Mouse (Mus musculus) embryonic fibroblast, embryonic 13.5 days (primary cell): ENCODE results near the gene Trappc2l. TPM values are rescaled to one million over a fixed set of nuclear protein-coding genes. Genes with fewer than 3 reads are reported as not detected.

Source experiments
- H3K27ac ChIP-seq: 2 replicates; pipeline ENCODE4 v1.5.1; 2012; ENCODE audit warnings: low read length, control low read depth, inconsistent platforms; ENCODE audit not compliant: insufficient read depth
- H3K4me1 ChIP-seq: 2 replicates; pipeline ENCODE4 v1.6.1; 2011; ENCODE audit warnings: low read length; ENCODE audit not compliant: control insufficient read depth, insufficient read depth
- H3K4me3 ChIP-seq: 2 replicates; pipeline ENCODE4 v1.5.1; 2011; ENCODE audit warnings: mild to moderate bottlenecking, control low read depth, low read length; ENCODE audit not compliant: insufficient read depth
- CTCF ChIP-seq: IDR thresholded peaks from 2 replicates; pipeline ENCODE4 v1.5.1; 2011; ENCODE audit warnings: mild to moderate bottlenecking, control low read depth, low read length, moderate library complexity, borderline replicate concordance; ENCODE audit not compliant: insufficient read depth
- POLR2A ChIP-seq: IDR thresholded peaks from 2 replicates; pipeline ENCODE4 v1.6.1; 2011; ENCODE audit warnings: low read depth, mild to moderate bottlenecking, control low read depth, low read length, moderate library complexity
- polyA plus RNA-seq: library from polyadenylated mRNA; stranded (reverse); fragments of >200 nt; gene quantifications from 2 replicates; pipeline ENCODE4 v1.2.4, GENCODE M21; 2011; ENCODE audit warnings: low read depth; ENCODE audit not compliant: missing spikeins, insufficient read length

The Trappc2l gene
- 44.2 and 45.8 TPM in 2 replicates for polyA plus RNA-seq

DNA sequence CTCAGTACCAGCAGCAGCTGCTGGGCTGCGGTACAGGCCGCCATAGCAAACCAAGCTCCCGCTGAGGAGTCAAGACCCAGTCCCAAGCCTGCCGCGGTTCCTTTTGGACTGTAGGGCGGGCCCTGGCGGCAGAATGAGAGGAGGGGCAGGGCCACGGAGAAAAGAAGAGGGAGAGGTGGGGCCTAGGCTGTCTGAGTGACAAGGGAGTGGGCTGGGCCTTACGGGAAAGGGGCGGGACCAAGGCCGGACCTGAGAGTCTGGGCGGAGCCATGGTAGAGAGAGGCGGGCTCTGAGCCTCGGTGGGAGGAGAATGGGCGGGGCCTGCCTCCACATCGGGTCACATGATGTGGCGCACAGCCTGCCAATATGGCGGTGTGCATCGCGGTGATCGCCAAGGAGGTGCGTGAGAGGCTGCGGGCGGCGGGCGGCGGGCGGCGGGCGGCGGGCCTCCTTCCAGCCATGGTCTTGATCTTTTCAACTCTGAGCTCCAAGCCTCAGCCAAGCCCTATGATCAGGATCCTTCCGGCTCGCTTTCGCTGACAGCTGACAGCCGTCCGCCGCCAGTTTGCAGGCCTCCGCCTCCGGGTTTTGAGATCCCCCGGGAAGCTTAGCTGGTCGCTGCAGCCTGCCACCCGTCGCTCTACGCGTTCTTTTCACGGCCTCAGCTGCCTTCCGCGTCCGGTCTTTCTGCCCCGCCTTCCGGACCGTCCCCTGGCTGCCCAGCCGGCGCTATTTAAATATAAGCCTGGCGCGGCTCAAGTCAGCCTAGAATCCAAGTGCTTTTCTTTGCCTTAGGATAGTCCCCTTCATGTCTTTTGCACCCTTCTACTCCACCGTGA lies at the start of gene Trappc2l, which contains the start of gene Galns:
Gene Trappc2l, plus strand, starts transcription at position 346 of the 839 bp plus-strand sequence.
Gene Galns, minus strand, starts transcription at position 169 of the 839 bp plus-strand sequence.
- peak within 1 kb of the TSS; percentile 36; the same call in 1 of the 2 replicates for H3K27ac ChIP-seq

DNA sequence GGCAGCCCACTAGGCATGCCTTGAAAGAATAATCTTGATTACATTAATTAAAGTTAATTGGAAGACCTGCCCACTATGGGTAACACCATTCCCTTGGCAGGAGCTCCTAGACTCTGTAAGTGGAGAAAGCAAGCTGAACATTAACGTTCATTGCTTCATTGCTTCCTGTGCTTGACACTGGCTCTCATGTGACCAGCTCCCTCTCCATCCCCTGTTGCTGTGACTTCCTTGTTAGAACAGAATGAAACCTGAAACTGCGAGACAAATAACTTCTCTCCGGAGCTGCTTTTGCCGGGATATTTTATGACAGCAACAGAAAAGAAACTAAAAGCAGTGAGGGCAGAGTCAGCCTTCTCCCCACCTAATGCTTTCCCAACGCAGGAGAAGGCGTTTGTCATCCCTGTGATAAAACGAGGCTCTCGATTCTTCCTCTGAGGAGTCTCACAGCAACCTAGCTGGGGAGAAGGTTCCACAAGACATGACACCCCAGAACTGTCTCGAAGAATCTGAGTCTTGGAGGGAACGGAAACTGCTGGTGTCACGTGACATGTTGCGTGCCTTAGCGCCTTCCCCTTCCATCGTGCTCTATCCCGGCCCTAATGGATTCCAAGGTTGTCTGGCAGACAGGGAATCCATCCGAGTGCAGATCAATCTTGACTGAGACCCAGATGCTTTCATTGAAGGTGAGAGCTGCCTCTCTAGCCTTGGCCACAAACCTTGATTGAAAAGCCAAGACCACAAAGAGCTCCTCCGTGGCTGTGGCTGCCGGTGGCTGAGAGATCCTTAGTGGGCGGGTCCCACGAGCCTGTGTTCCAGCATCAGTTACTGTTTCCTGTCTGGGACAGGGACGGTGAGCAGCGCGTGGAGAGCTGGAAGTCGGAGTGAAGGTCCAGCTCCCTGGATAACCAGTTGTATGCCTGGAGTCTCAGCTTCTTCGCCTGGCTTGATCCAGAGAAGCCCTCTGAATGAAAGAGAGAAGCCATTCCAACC lies 46.8 kb upstream of the Trappc2l start:
- TF ChIP-seq POLR2A (no peak), CTCF (no peak)
- Histone ChIP-seq H3K4me1 (peaks cover 6% of the 10 kb centered on the region; the same call in 1 of the 2 replicates), H3K27ac (no peak overlapping the region), H3K4me3 (no peak overlapping the region)

More for the DNA sequence above, at the start of gene Trappc2l, which contains the start of gene Galns:
- TF ChIP-seq CTCF (no peak), POLR2A (peak; percentile 75)
- Histone ChIP-seq H3K4me3 (peak within 1 kb of the TSS; percentile 85), H3K4me1 (peaks cover 3% of the 10 kb centered on the region; the same call in 1 of the 2 replicates)

GRCm38 (mm10) chr8:122566766-122567165 lies 44.7 kb upstream of the Trappc2l start:
- TF ChIP-seq POLR2A = no peak
- no peak for TF ChIP-seq CTCF
- Histone ChIP-seq H3K4me3 (peak overlapping the region; percentile 42), H3K4me1 (peaks cover 6% of the 10 kb centered on the region; the same call in 1 of the 2 replicates), H3K27ac (peak overlapping the region; percentile 97)

DNA sequence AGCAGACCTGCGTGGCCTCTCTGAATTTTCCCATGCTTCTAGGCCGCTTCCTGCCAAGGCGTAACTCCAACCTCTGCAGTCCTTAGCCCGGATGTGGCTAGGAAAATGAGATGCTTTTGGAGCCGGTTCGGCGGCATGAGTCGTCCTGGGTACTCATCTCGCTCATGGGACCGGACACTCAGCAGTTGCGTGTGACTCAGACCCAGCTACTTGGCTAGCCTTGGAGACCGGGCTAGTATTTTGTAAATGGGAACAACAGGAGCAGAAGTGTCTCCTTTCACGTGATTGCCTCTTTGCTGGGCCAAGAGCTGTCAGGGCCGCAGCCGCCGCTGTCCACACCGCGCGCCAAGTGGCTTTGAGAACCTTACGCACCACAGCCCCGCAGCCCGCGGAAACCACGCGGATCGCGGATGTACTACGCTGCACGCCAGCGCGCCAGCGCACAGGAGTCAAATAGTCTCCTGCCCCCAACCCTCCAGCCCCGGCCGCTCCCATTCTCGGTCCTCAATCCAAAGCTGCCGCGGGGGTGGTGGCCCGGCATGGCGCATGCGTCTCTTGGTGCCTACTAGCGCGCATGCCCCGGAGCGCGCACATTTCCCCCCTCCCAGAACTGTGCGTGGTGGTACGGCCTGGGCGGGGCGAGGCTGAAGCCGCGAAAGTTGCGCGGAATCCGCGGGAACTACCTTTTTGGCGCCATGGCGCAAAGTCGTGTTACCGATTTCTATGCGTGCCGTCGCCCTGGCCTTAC lies 43.9 kb upstream of the Trappc2l start, which contains the start of gene Cdt1:
Gene Cdt1, plus strand, starts transcription at position 655 of the 748 bp plus-strand sequence.
- TF ChIP-seq POLR2A (peak; percentile 72), CTCF (no peak)
- Histone ChIP-seq H3K4me3 (peak within 1 kb of the TSS; percentile 72), H3K4me1 (peaks cover 6% of the 10 kb centered on the region; the same call in 1 of the 2 replicates), H3K27ac (peak within 1 kb of the TSS; percentile 97)

GRCm38 (mm10) chr8:122568109-122568504 lies 43.3 kb upstream of the Trappc2l start:
- H3K27ac ChIP-seq = peak overlapping the region; percentile 73
- peaks cover 6% of the 10 kb centered on the region; the same call in 1 of the 2 replicates for H3K4me1 ChIP-seq

GRCm38 (mm10) chr8:122568881-122569309 lies 42.5 kb upstream of the Trappc2l start:
- no peak overlapping the region for H3K27ac ChIP-seq
- peaks cover 6% of the 10 kb centered on the region; the same call in 1 of the 2 replicates for H3K4me1 ChIP-seq
- no peak for TF ChIP-seq POLR2A
- peak; percentile 18; the same call in 1 of the 2 replicates for TF ChIP-seq CTCF
- peak overlapping the region; percentile 72 for H3K4me3 ChIP-seq

More at GRCm38 (mm10) chr8:122568109-122568504, 43.3 kb upstream of the Trappc2l start:
- H3K4me3 ChIP-seq = peak overlapping the region; percentile 72
- TF ChIP-seq POLR2A = no peak
- no peak for TF ChIP-seq CTCF

DNA sequence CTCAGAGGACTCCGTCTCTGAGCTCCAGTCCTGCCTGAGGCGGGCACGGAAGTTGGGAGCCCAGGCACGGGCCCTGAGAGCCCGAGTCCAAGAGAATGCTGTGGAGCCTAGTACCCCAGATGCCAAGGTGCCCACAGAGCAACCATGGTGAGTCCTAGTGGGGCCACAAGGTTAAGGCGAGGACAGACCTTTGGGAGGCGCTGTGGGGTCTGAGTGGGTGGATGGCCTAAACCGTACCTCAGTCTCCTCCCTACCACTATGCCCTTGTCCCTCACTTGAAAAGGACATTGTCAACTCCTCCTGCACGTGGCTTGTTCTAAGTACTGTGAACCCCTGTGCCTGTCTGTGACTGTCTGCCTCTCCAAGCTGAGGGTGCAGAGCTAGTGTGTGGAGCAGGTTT lies 42.1 kb upstream of the Trappc2l start:
- TF ChIP-seq CTCF = no peak
- TF ChIP-seq POLR2A = no peak
- peaks cover 6% of the 10 kb centered on the region; the same call in 1 of the 2 replicates for H3K4me1 ChIP-seq
- no peak overlapping the region for H3K27ac ChIP-seq
- peak overlapping the region; percentile 72 for H3K4me3 ChIP-seq

- TF ChIP-seq POLR2A (no peak), CTCF (no peak)
- H3K4me3 ChIP-seq = no peak overlapping the region
- H3K4me1 ChIP-seq = peaks cover 8% of the 10 kb centered on the region; the same call in 1 of the 2 replicates
- no peak overlapping the region for H3K27ac ChIP-seq
Measured at GRCm38 (mm10) chr8:122569996-122570395, 41.4 kb upstream of the Trappc2l start.
